ENCODE assay signal across 18 mouse cellular contexts in genomic region chr5:100006324-100007039, GRCm38 (mm10). TPM values are rescaled to one million over a fixed set of nuclear protein-coding genes. Genes with fewer than 3 reads are reported as not detected.
A peak's percentile ranks its signal among the peaks of the same experiment; 100 is the strongest.
DNase-seq lines count a peak whose midpoint lies in the region; ATAC-seq and TF ChIP-seq lines count a peak whose summit lies in the region.
"Had no signal": no experiment of that assay in that cellular context is flagged by ENCODE, and none has a peak within 500 bp of the region (broad histone marks: within the 10 kb centered on the region; RNA-seq: fewer than 3 reads in every experiment).

No protein-coding gene starts in this region.

- H3K4me1 ChIP-seq in lung, embryonic 15.5 days = no peaks in the 10 kb centered on the region
- H3K4me1 ChIP-seq in intestine, postnatal 0 days (replicated peaks; ENCODE audit: control insufficient read depth, insufficient read depth, low read length) = peaks cover 7% of the 10 kb centered on the region
- no peaks in the 10 kb centered on the region for H3K4me1 ChIP-seq in neural tube, embryonic 15.5 days
- H3K4me1 ChIP-seq in hindbrain, embryonic 11.5 days (replicated peaks; ENCODE audit: control insufficient read depth, insufficient read depth, low read length) = no peaks in the 10 kb centered on the region
- H3K4me1 ChIP-seq: embryonic facial prominence, embryonic 13.5 days; forebrain, embryonic 10.5 days; midbrain, embryonic 12.5 days had no signal

- H3K36me3 ChIP-seq in lung, embryonic 15.5 days = no peaks in the 10 kb centered on the region
- no peaks in the 10 kb centered on the region for H3K36me3 ChIP-seq in intestine, postnatal 0 days (ENCODE audit: control insufficient read depth, insufficient read depth)
- H3K36me3 ChIP-seq in neural tube, embryonic 15.5 days = no peaks in the 10 kb centered on the region
- H3K36me3 ChIP-seq in hindbrain, embryonic 11.5 days (ENCODE audit: control insufficient read depth, insufficient read depth, low read length) = no peaks in the 10 kb centered on the region
- H3K36me3 ChIP-seq: embryonic facial prominence, embryonic 13.5 days; forebrain, embryonic 10.5 days; midbrain, embryonic 12.5 days had no signal

- no peak for DNase-seq in lung, postnatal 36 days
- DNase-seq in right cerebral cortex, adult 2 months (ENCODE audit: low spot score in 2 of 2) = no peak
- no peak for DNase-seq in hindbrain, embryonic 11.5 days (ENCODE audit: low spot score)
- DNase-seq: adrenal gland, postnatal 36 days; gastrocnemius, postnatal 14 days; heart, postnatal 10 days; lung, postnatal 14 days; right cerebral cortex, adult 18-20 months had no signal

- no peak overlapping the region for H3K4me2 ChIP-seq in lung, embryonic 15.5 days
- H3K4me2 ChIP-seq in intestine, postnatal 0 days (replicated peaks; ENCODE audit: low read depth) = peak overlapping the region; percentile 43; the same call in 1 of the 2 replicates
- H3K4me2 ChIP-seq in neural tube, embryonic 15.5 days = no peak overlapping the region
- H3K4me2 ChIP-seq in hindbrain, embryonic 11.5 days (replicated peaks; ENCODE audit: low read depth, low read length) = no peak overlapping the region
- H3K4me2 ChIP-seq: embryonic facial prominence, embryonic 13.5 days; midbrain, embryonic 12.5 days had no signal

- 0 out of 2 replicates have a peak, but pooled peaks have one; percentile 39 for ATAC-seq in lung, embryonic 15.5 days (ENCODE audit: borderline replicate concordance, extremely low read depth, low FRiP score, low TSS enrichment)
- ATAC-seq in intestine, postnatal 0 days = peak; percentile 88
- ATAC-seq in megakaryocyte, adult 5-6 weeks (ENCODE audit: poor library complexity, severe bottlenecking) = peak; percentile 13; the same call in 1 of the 2 replicates
- no peak for ATAC-seq in neural tube, embryonic 15.5 days (ENCODE audit: low FRiP score)
- no peak for ATAC-seq in hindbrain, embryonic 11.5 days (ENCODE audit: low FRiP score)
- ATAC-seq: hindbrain, embryonic 16.5 days had no signal

- 73% methylated on average over 4 of the region's 4 CpGs for WGBS in lung, embryonic 15.5 days
- 47% methylated on average over 4 of the region's 4 CpGs for WGBS in intestine, postnatal 0 days
- WGBS in neural tube, embryonic 15.5 days = 88% methylated on average over 4 of the region's 4 CpGs
- WGBS in hindbrain, embryonic 11.5 days = 90% methylated on average over 4 of the region's 4 CpGs

- TF ChIP-seq CTCF in intestine, postnatal 0 days (IDR thresholded peaks at IDR 0.05; ENCODE audit: low read depth) = no peak

- H3K27ac ChIP-seq in lung, embryonic 15.5 days = no peak overlapping the region
- peak overlapping the region; percentile 80 for H3K27ac ChIP-seq in intestine, postnatal 0 days (ENCODE audit: low read depth, low read length)
- H3K27ac ChIP-seq in neural tube, embryonic 15.5 days (replicated peaks) = no peak overlapping the region
- no peak overlapping the region for H3K27ac ChIP-seq in hindbrain, embryonic 11.5 days (ENCODE audit: low read depth, low read length)
- H3K27ac ChIP-seq: embryonic facial prominence, embryonic 13.5 days; forebrain, embryonic 10.5 days; midbrain, embryonic 12.5 days had no signal

- H3K9me3 ChIP-seq in lung, embryonic 15.5 days = no peaks in the 10 kb centered on the region
- no peaks in the 10 kb centered on the region for H3K9me3 ChIP-seq in intestine, postnatal 0 days (ENCODE audit: control insufficient read depth)
- no peaks in the 10 kb centered on the region for H3K9me3 ChIP-seq in neural tube, embryonic 15.5 days (replicated peaks)
- no peaks in the 10 kb centered on the region for H3K9me3 ChIP-seq in hindbrain, embryonic 11.5 days (ENCODE audit: control insufficient read depth, low read length)
- H3K9me3 ChIP-seq: embryonic facial prominence, embryonic 13.5 days; forebrain, embryonic 10.5 days; midbrain, embryonic 12.5 days had no signal

- no peaks in the 10 kb centered on the region for H3K27me3 ChIP-seq in lung, embryonic 15.5 days
- H3K27me3 ChIP-seq in intestine, postnatal 0 days (replicated peaks; ENCODE audit: control insufficient read depth, insufficient read depth, low read length) = no peaks in the 10 kb centered on the region
- H3K27me3 ChIP-seq in neural tube, embryonic 15.5 days (replicated peaks) = no peaks in the 10 kb centered on the region
- no peaks in the 10 kb centered on the region for H3K27me3 ChIP-seq in hindbrain, embryonic 11.5 days (ENCODE audit: control insufficient read depth, insufficient read depth, low read length)
- H3K27me3 ChIP-seq: embryonic facial prominence, embryonic 13.5 days; midbrain, embryonic 12.5 days had no signal

- H3K9ac ChIP-seq in lung, embryonic 15.5 days = no peak overlapping the region
- H3K9ac ChIP-seq in intestine, postnatal 0 days (ENCODE audit: low read depth, low read length) = no peak overlapping the region
- no peak overlapping the region for H3K9ac ChIP-seq in neural tube, embryonic 15.5 days (replicated peaks)
- no peak overlapping the region for H3K9ac ChIP-seq in hindbrain, embryonic 11.5 days (ENCODE audit: low read depth, low read length)
- H3K9ac ChIP-seq: embryonic facial prominence, embryonic 13.5 days; midbrain, embryonic 12.5 days had no signal

- H3K4me3 ChIP-seq in lung, embryonic 15.5 days = no peak overlapping the region
- no peak overlapping the region for H3K4me3 ChIP-seq in intestine, postnatal 0 days (ENCODE audit: low read depth, low read length)
- H3K4me3 ChIP-seq in neural tube, embryonic 15.5 days (replicated peaks) = no peak overlapping the region
- H3K4me3 ChIP-seq in hindbrain, embryonic 11.5 days (ENCODE audit: low read depth, low read length) = no peak overlapping the region
- H3K4me3 ChIP-seq: embryonic facial prominence, embryonic 13.5 days; forebrain, embryonic 10.5 days; midbrain, embryonic 12.5 days; myocyte had no signal

RNA-seq across cellular contexts. Expression of gene 4930524J08Rik, which starts 27.6 kb away (rescaled TPM):
- 2.0 and 2.2 TPM in 2 replicates for polyA plus RNA-seq in lung, embryonic 15.5 days (2015; fragmentation: Nextera tagmentation; extraction: Ambion mirVana)
- polyA plus RNA-seq in intestine, postnatal 0 days (2015; fragmentation: Nextera tagmentation; extraction: Ambion mirVana) = 1.5 and 2.4 TPM in 2 replicates
- total RNA-seq in megakaryocyte, adult 5-6 weeks (2015) = 0.51 and 2.3 TPM in 2 replicates
- total RNA-seq in megakaryocyte, adult 5-6 weeks (2017) = 0.44 and 1.7 TPM in 2 replicates
- polyA plus RNA-seq in neural tube, embryonic 15.5 days (2015; fragmentation: Nextera tagmentation; extraction: Ambion mirVana) = 2.3 TPM in 2 replicates
- polyA plus RNA-seq in hindbrain, embryonic 11.5 days (2014; fragmentation: Nextera tagmentation; extraction: Ambion mirVana) = 2.7 and 3.6 TPM in 2 replicates
- polyA plus RNA-seq: CD4-positive, CD25-positive, alpha-beta regulatory T cell, adult 4 months had no signal

RNA-seq across cellular contexts. Expression of gene Hnrnpd, which starts 27.7 kb away (rescaled TPM):
- polyA plus RNA-seq in lung, embryonic 15.5 days (2015; fragmentation: Nextera tagmentation; extraction: Ambion mirVana) = 201 and 229 TPM in 2 replicates
- 66.5 and 67.1 TPM in 2 replicates for polyA plus RNA-seq in intestine, postnatal 0 days (2015; fragmentation: Nextera tagmentation; extraction: Ambion mirVana)
- total RNA-seq in megakaryocyte, adult 5-6 weeks (2015) = 268 and 281 TPM in 2 replicates
- 99.0 and 176 TPM in 2 replicates for total RNA-seq in megakaryocyte, adult 5-6 weeks (2017)
- 128 and 147 TPM in 2 replicates for polyA plus RNA-seq in neural tube, embryonic 15.5 days (2015; fragmentation: Nextera tagmentation; extraction: Ambion mirVana)
- polyA plus RNA-seq in hindbrain, embryonic 11.5 days (2014; fragmentation: Nextera tagmentation; extraction: Ambion mirVana) = 253 and 281 TPM in 2 replicates

RNA-seq across cellular contexts. Expression of gene Hnrnpdl, which starts 33.0 kb away (rescaled TPM):
- 153 and 157 TPM in 2 replicates for polyA plus RNA-seq in lung, embryonic 15.5 days (2015; fragmentation: Nextera tagmentation; extraction: Ambion mirVana)
- polyA plus RNA-seq in intestine, postnatal 0 days (2015; fragmentation: Nextera tagmentation; extraction: Ambion mirVana) = 61.6 and 63.2 TPM in 2 replicates
- total RNA-seq in megakaryocyte, adult 5-6 weeks (2015) = 196 and 214 TPM in 2 replicates
- 356 and 360 TPM in 2 replicates for total RNA-seq in megakaryocyte, adult 5-6 weeks (2017)
- polyA plus RNA-seq in neural tube, embryonic 15.5 days (2015; fragmentation: Nextera tagmentation; extraction: Ambion mirVana) = 172 and 181 TPM in 2 replicates
- 268 and 286 TPM in 2 replicates for polyA plus RNA-seq in hindbrain, embryonic 11.5 days (2014; fragmentation: Nextera tagmentation; extraction: Ambion mirVana)

RNA-seq across cellular contexts. Expression of gene Enoph1, which starts 33.3 kb away (rescaled TPM):
- 48.4 and 51.1 TPM in 2 replicates for polyA plus RNA-seq in lung, embryonic 15.5 days (2015; fragmentation: Nextera tagmentation; extraction: Ambion mirVana)
- polyA plus RNA-seq in intestine, postnatal 0 days (2015; fragmentation: Nextera tagmentation; extraction: Ambion mirVana) = 26.6 TPM in 2 replicates
- total RNA-seq in megakaryocyte, adult 5-6 weeks (2015) = 32.5 and 35.1 TPM in 2 replicates
- total RNA-seq in megakaryocyte, adult 5-6 weeks (2017) = 35.4 and 36.5 TPM in 2 replicates
- polyA plus RNA-seq in neural tube, embryonic 15.5 days (2015; fragmentation: Nextera tagmentation; extraction: Ambion mirVana) = 52.3 and 53.4 TPM in 2 replicates
- 47.6 and 48.8 TPM in 2 replicates for polyA plus RNA-seq in hindbrain, embryonic 11.5 days (2014; fragmentation: Nextera tagmentation; extraction: Ambion mirVana)

Comparison
In these comparisons a context has a peak if more than half of its experiments do, and no peak if none do; other contexts are left out.
1. ATAC-seq: peak in lung, embryonic 15.5 days (single experiment), intestine, postnatal 0 days (single experiment) and megakaryocyte, adult 5-6 weeks (single experiment); none in neural tube, embryonic 15.5 days (single experiment) and hindbrain, embryonic 11.5 days (single experiment).